ENCODE assay signal across 9 mouse cellular contexts in the genomic region with DNA sequence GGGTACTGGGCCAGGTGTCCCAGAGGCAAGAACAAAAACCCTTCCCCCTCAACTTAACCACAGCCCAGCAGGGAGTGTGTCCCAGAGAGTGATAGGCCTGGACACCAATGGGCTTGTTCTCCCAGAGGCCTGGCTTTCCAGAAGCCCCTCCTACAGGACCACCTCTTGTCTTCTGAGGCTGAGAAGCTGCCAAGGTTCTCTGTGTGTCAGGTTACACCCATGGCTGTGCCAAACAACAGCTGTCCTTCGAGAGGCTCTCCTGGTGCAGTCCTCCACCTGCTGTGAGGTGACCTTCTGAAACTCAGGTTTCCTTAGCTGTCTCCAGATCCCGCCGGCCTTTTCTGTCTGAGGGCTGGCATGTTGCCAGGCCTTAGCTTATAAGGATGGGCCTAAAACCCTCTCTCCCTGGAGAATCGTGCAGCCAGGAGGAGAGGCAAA. TPM values are rescaled to one million over a fixed set of nuclear protein-coding genes. Genes with fewer than 3 reads are reported as not detected.
DNase-seq lines count a peak whose midpoint lies in the region; ATAC-seq and TF ChIP-seq lines count a peak whose summit lies in the region.
"Had no signal": no experiment of that assay in that cellular context is flagged by ENCODE, and none has a peak within 500 bp of the region (broad histone marks: within the 10 kb centered on the region; RNA-seq: fewer than 3 reads in every experiment).

No protein-coding gene starts in this region.

- no peak overlapping the region for H3K27ac ChIP-seq in heart, postnatal 0 days (ENCODE audit: low read depth)
- H3K27ac ChIP-seq in neural tube, embryonic 13.5 days (replicated peaks): no peak overlapping the region
- H3K27ac ChIP-seq: heart, adult 2 months had no signal

- H3K9ac ChIP-seq in heart, postnatal 0 days (replicated peaks; ENCODE audit: low read depth, low read length): no peak overlapping the region
- H3K9ac ChIP-seq in neural tube, embryonic 13.5 days: no peak overlapping the region

- H3K36me3 ChIP-seq in heart, postnatal 0 days (replicated peaks; ENCODE audit: control insufficient read depth, insufficient read depth, low read length): no peaks in the 10 kb centered on the region
- no peaks in the 10 kb centered on the region for H3K36me3 ChIP-seq in neural tube, embryonic 13.5 days

- peak; percentile 55; the same call in 1 of the 2 replicates for ATAC-seq in heart, postnatal 0 days (ENCODE audit: insufficient read depth, low read depth)
- ATAC-seq in neural tube, embryonic 13.5 days (ENCODE audit: low read depth): peak; percentile 61; the same call in 1 of the 2 replicates

- H3K4me3 ChIP-seq in heart, postnatal 0 days (ENCODE audit: low read depth, low read length): no peak overlapping the region
- H3K4me3 ChIP-seq in neural tube, embryonic 13.5 days: no peak overlapping the region
- H3K4me3 ChIP-seq: heart, adult 2 months had no signal

- TF ChIP-seq EP300 in heart, postnatal 0 days (IDR thresholded peaks at IDR 0.05; ENCODE audit: low read depth): no peak

- WGBS in heart, postnatal 0 days: 0% methylated on average over 4 of the region's 4 CpGs
- 6% methylated on average over 4 of the region's 4 CpGs for WGBS in neural tube, embryonic 13.5 days

- H3K9me3 ChIP-seq in heart, postnatal 0 days (replicated peaks; ENCODE audit: control insufficient read depth, low read length): no peaks in the 10 kb centered on the region
- H3K9me3 ChIP-seq in neural tube, embryonic 13.5 days: no peaks in the 10 kb centered on the region; the same call in 1 of the 2 replicates

- H3K27me3 ChIP-seq in heart, postnatal 0 days (ENCODE audit: control insufficient read depth, insufficient read depth, low read length): no peaks in the 10 kb centered on the region
- H3K27me3 ChIP-seq in neural tube, embryonic 13.5 days: no peaks in the 10 kb centered on the region

- H3K4me1 ChIP-seq in heart, postnatal 0 days (ENCODE audit: control insufficient read depth, insufficient read depth): peaks cover 6% of the 10 kb centered on the region; the same call in 1 of the 2 replicates
- peaks cover 5% of the 10 kb centered on the region for H3K4me1 ChIP-seq in neural tube, embryonic 13.5 days (replicated peaks)

- H3K4me2 ChIP-seq in heart, postnatal 0 days (ENCODE audit: low read depth, low read length): no peak overlapping the region
- no peak overlapping the region for H3K4me2 ChIP-seq in neural tube, embryonic 13.5 days

- DNase-seq in gastrocnemius, postnatal 10 days: peak; percentile 15
- DNase-seq in gastrocnemius, postnatal 25 days: no peak
- peak; percentile 33 to 48 for DNase-seq in cerebellum, postnatal 36 days
- peak; percentile 28 for DNase-seq in heart, postnatal 0 days (ENCODE audit: low spot score)
- DNase-seq in kidney, postnatal 36 days: peak; percentile 27 to 49
- DNase-seq in layer of hippocampus, postnatal 36 days: no peak
- no peak for DNase-seq in left cerebral cortex, adult 9 months (ENCODE audit: low spot score in 2 of 2)

- TF ChIP-seq CTCF in heart, postnatal 0 days (IDR thresholded peaks at IDR 0.05; ENCODE audit: low read depth): no peak

RNA-seq across cellular contexts. Expression of gene Hpcal1, which starts 29.2 kb away (rescaled TPM):
- total RNA-seq in gastrocnemius, postnatal 10 days (2021): 10 to 100 TPM; 13.9 to 14.0 TPM
- 1 to 10 TPM; 6.4 to 8.0 TPM for total RNA-seq in gastrocnemius, postnatal 25 days (2021)
- total RNA-seq in heart, postnatal 0 days (2014; rRNA removed; ENCODE audit: low replicate concordance): 14.8 and 19.1 TPM in 2 replicates
- 21.9 and 22.5 TPM in 2 replicates for polyA plus RNA-seq in heart, postnatal 0 days (2015; fragmentation: Nextera tagmentation; extraction: Ambion mirVana)
- polyA plus RNA-seq in neural tube, embryonic 13.5 days (2015; fragmentation: Nextera tagmentation; extraction: Ambion mirVana): 77.0 and 79.2 TPM in 2 replicates
- 10 to 100 TPM; 59.3 to 61.3 TPM for total RNA-seq in layer of hippocampus, postnatal 36 days (2021)

Comparison
In these comparisons a context has a peak if more than half of its experiments do, and no peak if none do; other contexts are left out.
1. DNase-seq: peak in gastrocnemius, postnatal 10 days (single experiment), cerebellum, postnatal 36 days (2 of 2), heart, postnatal 0 days (single experiment) and kidney, postnatal 36 days (2 of 2); none in gastrocnemius, postnatal 25 days (single experiment), layer of hippocampus, postnatal 36 days (0 of 2) and left cerebral cortex, adult 9 months (0 of 2).